ENCODE assay signal across 7 mouse cellular contexts in the genomic region with DNA sequence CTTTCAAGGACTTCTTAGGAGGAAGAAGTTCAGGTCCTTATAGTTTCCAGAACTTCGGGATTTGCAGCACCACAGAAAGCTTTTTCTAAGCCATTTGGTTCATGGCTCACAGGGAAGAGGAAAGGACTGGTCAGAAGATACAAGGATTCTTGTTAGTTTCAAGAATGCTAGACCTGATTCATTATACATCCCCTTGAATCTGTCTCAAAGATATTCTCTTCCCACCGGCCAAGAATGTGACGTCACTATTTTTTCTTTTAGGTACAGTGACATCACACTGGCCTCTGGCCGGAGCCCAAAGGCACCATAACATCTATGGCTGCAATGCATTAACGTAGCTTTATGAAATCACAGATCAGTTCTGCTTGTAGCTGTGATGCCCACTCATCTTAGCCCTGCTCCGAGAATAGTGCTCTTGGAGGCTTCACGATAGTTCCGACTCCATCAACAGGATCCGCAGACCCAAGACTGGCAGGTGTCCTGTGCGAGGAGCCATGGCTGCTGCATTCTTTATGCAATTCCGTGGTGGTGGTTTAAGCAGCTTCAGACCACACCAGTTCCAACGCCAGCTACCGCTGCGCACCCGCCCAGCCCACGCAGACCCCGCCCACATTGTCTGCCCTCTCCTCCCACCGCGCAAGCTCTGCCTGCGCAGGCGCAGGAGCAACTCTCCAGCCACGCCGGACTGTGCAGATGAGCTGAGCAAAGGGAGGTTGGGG. TPM values are rescaled to one million over a fixed set of nuclear protein-coding genes. Genes with fewer than 3 reads are reported as not detected.
DNase-seq lines count a peak whose midpoint lies in the region; ATAC-seq lines count a peak whose summit lies in the region.

No protein-coding gene starts in this region.

- 1% methylated on average over 23 of the region's 23 CpGs for WGBS in hindbrain, embryonic 10.5 days
- 1% methylated on average over 23 of the region's 23 CpGs for WGBS in limb, embryonic 13.5 days
- WGBS in midbrain, embryonic 14.5 days: under 1% methylated on average over 23 of the region's 23 CpGs

- no peaks in the 10 kb centered on the region for H3K9me3 ChIP-seq in hindbrain, embryonic 10.5 days
- H3K9me3 ChIP-seq in limb, embryonic 13.5 days: no peaks in the 10 kb centered on the region
- H3K9me3 ChIP-seq in midbrain, embryonic 14.5 days (ENCODE audit: control insufficient read depth, low read length): no peaks in the 10 kb centered on the region

- H3K27ac ChIP-seq in brown adipose tissue, adult 24 weeks (replicated peaks; ENCODE audit: low read depth, low read length): no peak overlapping the region
- peak overlapping the region; percentile 73; the same call in 1 of the 2 replicates for H3K27ac ChIP-seq in hindbrain, embryonic 10.5 days
- no peak overlapping the region; the same call in 1 of the 2 replicates for H3K27ac ChIP-seq in limb, embryonic 13.5 days
- H3K27ac ChIP-seq in midbrain, embryonic 14.5 days (replicated peaks; ENCODE audit: low read depth, low read length): no peak overlapping the region

- peak; percentile 66 to 83 for DNase-seq in adrenal gland, adult (ENCODE audit: inconsistent age in 2 of 2, low spot score in 1 of 2)
- DNase-seq in frontal cortex, postnatal 36 days (ENCODE audit: low spot score in 2 of 2): peak; percentile 38 to 45
- peak; percentile 87 for DNase-seq in hindbrain, embryonic 10.5 days (ENCODE audit: low spot score)
- peak; percentile 90 for DNase-seq in midbrain, embryonic 14.5 days
- peak; percentile 77 for DNase-seq in yolk sac, embryonic 10.5 days (ENCODE audit: low spot score)

- H3K36me3 ChIP-seq in hindbrain, embryonic 10.5 days: no peaks in the 10 kb centered on the region
- H3K36me3 ChIP-seq in limb, embryonic 13.5 days: 0 out of 2 replicates have a peak, but pooled peaks cover 8% of the 10 kb centered on the region
- no peaks in the 10 kb centered on the region for H3K36me3 ChIP-seq in midbrain, embryonic 14.5 days (ENCODE audit: control insufficient read depth, insufficient read depth, low read length)

- no peaks in the 10 kb centered on the region for H3K4me1 ChIP-seq in brown adipose tissue, adult 24 weeks (ENCODE audit: control insufficient read depth, insufficient read depth, insufficient read length, low read length)
- peaks cover 29% of the 10 kb centered on the region for H3K4me1 ChIP-seq in hindbrain, embryonic 10.5 days (replicated peaks)
- H3K4me1 ChIP-seq in limb, embryonic 13.5 days: peaks cover 45% of the 10 kb centered on the region
- H3K4me1 ChIP-seq in midbrain, embryonic 14.5 days (ENCODE audit: control insufficient read depth, insufficient read depth, low read length): peaks cover 9% of the 10 kb centered on the region; the same call in 1 of the 2 replicates

- H3K27me3 ChIP-seq in hindbrain, embryonic 10.5 days (ENCODE audit: insufficient read depth, poor library complexity, severe bottlenecking): peaks cover 51% of the 10 kb centered on the region
- H3K27me3 ChIP-seq in limb, embryonic 13.5 days: peaks cover 46% of the 10 kb centered on the region
- peaks cover 48% of the 10 kb centered on the region for H3K27me3 ChIP-seq in midbrain, embryonic 14.5 days (ENCODE audit: control insufficient read depth, insufficient read depth, low read length)

- peak overlapping the region; percentile 70 for H3K4me2 ChIP-seq in limb, embryonic 13.5 days (replicated peaks)
- H3K4me2 ChIP-seq in midbrain, embryonic 14.5 days (ENCODE audit: low read length): peak overlapping the region; percentile 62

- peak overlapping the region; percentile 52 for H3K4me3 ChIP-seq in brown adipose tissue, adult 24 weeks (ENCODE audit: insufficient read depth, low read depth, low read length)
- H3K4me3 ChIP-seq in hindbrain, embryonic 10.5 days: peak overlapping the region; percentile 55
- peak overlapping the region; percentile 44 for H3K4me3 ChIP-seq in limb, embryonic 13.5 days
- peak overlapping the region; percentile 47 for H3K4me3 ChIP-seq in midbrain, embryonic 14.5 days (replicated peaks; ENCODE audit: low read depth, low read length)

- peak; percentile 92 for ATAC-seq in limb, embryonic 13.5 days (ENCODE audit: low FRiP score, low read depth)
- peak; percentile 94 for ATAC-seq in midbrain, embryonic 14.5 days (ENCODE audit: low FRiP score, low TSS enrichment)

- H3K9ac ChIP-seq in limb, embryonic 13.5 days: peak overlapping the region; percentile 68
- H3K9ac ChIP-seq in midbrain, embryonic 14.5 days (replicated peaks; ENCODE audit: low read length): peak overlapping the region; percentile 57; the same call in 1 of the 2 replicates

RNA-seq across cellular contexts. Expression of gene Osr1, which starts 14.6 kb away (rescaled TPM):
- polyA plus RNA-seq in brown adipose tissue, adult 24 weeks (2012; ENCODE audit: insufficient read depth, insufficient read length, missing spikeins): 1.3 and 3.8 TPM in 2 replicates
- 5.1 and 7.8 TPM in 2 replicates for polyA plus RNA-seq in hindbrain, embryonic 10.5 days (2016; fragmentation: Nextera tagmentation; extraction: Ambion mirVana)
- polyA plus RNA-seq in limb, embryonic 13.5 days (2015; fragmentation: Nextera tagmentation; extraction: Ambion mirVana): 83.2 and 95.3 TPM in 2 replicates
- 0.42 and 8.2 TPM in 2 replicates for polyA plus RNA-seq in midbrain, embryonic 14.5 days (2014; fragmentation: Nextera tagmentation; extraction: Ambion mirVana)
